In genomic region chr9:121371346-121371891, GRCm38 (mm10) we compare ENCODE assay signal across 8 mouse cellular contexts.
DNase-seq lines count a peak whose midpoint lies in the region; ATAC-seq and TF ChIP-seq lines count a peak whose summit lies in the region.

No protein-coding gene starts in this region.

- intact Hi-C loops in heart, postnatal 25 days (cut with DNase I) = loop anchor here (5.0 kb wide), 1 partner anchor 74 kb away; the partner anchor contains the start of gene Trak1

- no peaks in the 10 kb centered on the region for H3K27me3 ChIP-seq in Patski
- no peaks in the 10 kb centered on the region for H3K27me3 ChIP-seq in forebrain, embryonic 13.5 days

- no peak for DNase-seq in Patski (ENCODE audit: low read depth, low spot score)
- peak; percentile 73 for DNase-seq in cerebellum, adult 11 months
- DNase-seq in heart, postnatal 25 days (ENCODE audit: low spot score) = peak; percentile 69
- peak; percentile 88 to 91 for DNase-seq in kidney, postnatal 36 days
- DNase-seq in lung, postnatal 4 days = peak; percentile 82 to 91
- DNase-seq in right cerebral cortex, postnatal 10 days (ENCODE audit: low spot score in 2 of 2) = peak; percentile 84 to 88
- DNase-seq in T-cell, adult 2 months (ENCODE audit: low spot score) = no peak

- POLR2A ChIA-PET in Patski (lab: Charles Lee) = interaction anchor here (0.7 to 1.2 kb wide), 3 partner anchors 23 to 72 kb away, joined by 3 to 5 read pairs (median 3); no protein-coding TSS in a partner anchor

- TF ChIP-seq CTCF in Patski (IDR thresholded peaks at IDR 0.05) = no peak

- peak overlapping the region; percentile 57 for H3K9ac ChIP-seq in forebrain, embryonic 13.5 days

- H3K27ac ChIP-seq in forebrain, embryonic 13.5 days = peak overlapping the region; percentile 98

- under 1% methylated on average over 18 of the region's 18 CpGs for WGBS in forebrain, embryonic 13.5 days

- H3K9me3 ChIP-seq in forebrain, embryonic 13.5 days (replicated peaks) = no peaks in the 10 kb centered on the region

- no peaks in the 10 kb centered on the region for H3K36me3 ChIP-seq in forebrain, embryonic 13.5 days (ENCODE audit: poor library complexity, severe bottlenecking)

- in situ Hi-C loops in Patski (cut with MboI; ENCODE audit: low pct_unique_long_range_greater_than_20kb) = loop anchor here (5.0 to 10.0 kb wide), 2 partner anchors 89 to 117 kb away; no protein-coding TSS in a partner anchor

- peak overlapping the region; percentile 30 for H3K4me3 ChIP-seq in forebrain, embryonic 13.5 days

- H3K4me2 ChIP-seq in forebrain, embryonic 13.5 days = peak overlapping the region; percentile 59

- CTCF ChIA-PET in Patski (lab: Charles Lee) = interaction anchor here (1.1 to 1.6 kb wide), 3 partner anchors 17 to 89 kb away, joined by 4 read pairs; no protein-coding TSS in a partner anchor

- peaks cover 73% of the 10 kb centered on the region for H3K4me1 ChIP-seq in forebrain, embryonic 13.5 days

- ATAC-seq in Patski = peak; percentile 73
- ATAC-seq in forebrain, embryonic 13.5 days = peak; percentile 90

Comparison
In these comparisons a context has a peak if more than half of its experiments do, and no peak if none do; other contexts are left out.
1. DNase-seq: peak in cerebellum, adult 11 months (single experiment), heart, postnatal 25 days (single experiment), kidney, postnatal 36 days (2 of 2), lung, postnatal 4 days (2 of 2) and right cerebral cortex, postnatal 10 days (2 of 2); none in Patski (single experiment) and T-cell, adult 2 months (single experiment).